Mouse (Mus musculus) megakaryocyte-erythroid progenitor cell, adult 5-6 weeks (primary cell): ENCODE measurements at regions not wholly inside any gene's neighbourhood (a gene's known extent, or its start where the extent isn't known, plus 50 kb on each side); places are given as distances from the start of the nearest gene placed in this dataset.
A peak's percentile ranks its signal among the peaks of the same experiment; 100 is the strongest.

Experiments
- ATAC-seq: replicated peaks from 2 replicates; pipeline ENCODE4 v1.8.0; 2016; ENCODE audit warnings: mild to moderate bottlenecking, inconsistent platforms; ENCODE audit not compliant: severe bottlenecking, poor library complexity, low FRiP score, low TSS enrichment

DNA sequence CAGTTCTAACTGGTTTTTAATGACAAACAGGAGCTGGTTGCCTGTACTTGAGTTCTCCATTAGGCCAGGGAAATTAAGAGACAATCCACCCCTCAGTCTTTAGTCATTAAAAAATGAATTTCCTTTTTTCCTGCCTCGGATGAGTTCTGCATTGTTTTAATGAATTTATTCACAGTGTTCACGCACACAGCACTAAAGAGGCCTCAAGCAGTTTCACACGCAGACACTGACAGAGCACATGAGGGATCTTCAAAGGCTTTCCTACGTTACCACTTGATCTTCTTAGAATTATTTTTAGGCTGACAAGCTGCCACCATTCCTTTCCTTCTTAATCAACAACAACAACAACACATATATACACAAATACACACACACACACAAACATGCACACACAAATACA is 101.3 kb upstream of the Sox5 start:
- no peak for ATAC-seq

DNA sequence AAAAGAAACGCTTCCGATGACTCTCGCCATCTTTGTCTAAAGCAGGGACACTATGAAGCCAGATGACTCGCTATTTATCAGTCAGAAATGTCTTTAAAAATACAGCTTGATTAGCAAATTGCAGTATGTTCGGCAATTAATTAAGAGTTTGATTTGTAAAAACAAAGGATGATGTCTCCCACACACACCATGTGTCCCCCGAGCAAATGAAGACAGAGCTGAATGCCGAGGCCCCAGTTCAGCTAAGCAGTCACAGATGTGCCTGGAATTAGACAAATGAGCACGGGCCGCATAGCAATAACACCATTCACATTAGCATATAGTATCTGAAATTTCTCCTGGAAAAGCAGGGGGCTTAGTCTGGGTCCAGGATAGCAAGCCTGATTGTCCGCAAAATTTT is 98.3 kb upstream of the Sox5 start:
- no peak for ATAC-seq

GRCm38 (mm10) chr6:144876758-144877157 is 95.0 kb upstream of the Sox5 start:
- ATAC-seq: no peak

- peak; percentile 77 for ATAC-seq
Observed at GRCm38 (mm10) chr6:144875862-144876261, 94.1 kb upstream of the Sox5 start.

DNA sequence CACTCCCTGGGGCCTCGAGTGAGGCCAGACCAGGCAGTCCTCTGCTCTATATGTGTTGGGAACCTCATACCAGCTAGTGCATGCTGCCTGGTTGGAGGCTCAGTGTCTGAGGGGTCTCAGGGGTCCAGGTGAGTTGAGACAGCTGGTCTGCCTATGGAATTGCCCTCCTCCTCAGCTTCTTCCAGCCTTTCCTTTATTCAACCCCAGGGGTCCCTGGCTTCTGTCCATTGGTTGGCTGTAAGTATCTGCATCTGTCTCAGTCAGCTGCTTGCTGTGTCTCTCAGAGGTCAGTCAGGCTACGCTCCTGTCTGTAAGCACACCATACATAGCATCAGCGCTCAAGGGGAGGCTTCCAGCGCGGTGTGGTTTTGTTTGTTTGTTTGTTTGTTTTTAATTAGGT is 92.5 kb upstream of the Sox5 start:
- ATAC-seq: no peak

DNA sequence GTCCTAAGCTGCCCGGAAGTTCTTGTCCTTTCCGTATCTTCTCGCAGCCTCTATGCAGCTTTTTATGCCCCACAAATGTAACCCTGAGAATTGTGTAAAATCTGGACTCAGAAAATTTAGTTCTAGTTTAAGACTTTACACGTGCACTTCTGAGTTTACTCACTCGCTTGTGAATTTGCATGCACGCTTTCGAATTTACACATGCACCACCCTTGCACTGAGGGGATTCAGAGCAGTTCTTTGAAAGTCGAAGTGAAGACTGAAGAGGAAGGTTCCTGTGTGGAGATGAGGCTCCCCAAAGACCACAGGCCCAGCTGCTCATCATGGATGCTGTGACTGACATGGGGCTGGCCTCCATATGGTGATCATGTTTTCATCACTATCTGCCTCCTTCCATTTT is 89.2 kb upstream of the Sox5 start:
- ATAC-seq: no peak

DNA sequence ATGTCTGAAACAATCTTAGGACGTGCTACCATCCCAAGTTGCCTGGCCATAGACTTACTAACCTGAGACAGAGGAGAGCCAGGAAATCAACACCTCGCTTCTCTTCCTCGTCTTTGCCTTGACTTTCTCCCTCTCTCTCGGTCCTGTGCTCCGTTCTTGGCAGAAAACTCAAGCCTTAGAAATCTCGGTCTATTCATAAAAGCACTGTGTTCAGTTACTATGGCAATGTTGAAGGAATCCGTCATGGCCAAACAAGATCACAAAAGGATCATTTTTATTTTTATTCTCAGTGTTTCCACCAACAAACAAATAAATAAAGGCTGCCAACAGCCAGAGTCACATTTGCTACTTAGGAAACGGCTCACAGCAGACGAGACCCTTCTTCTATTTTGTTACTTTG is 85.6 kb upstream of the Sox5 start:
- no peak for ATAC-seq

GRCm38 (mm10) chr6:144864026-144864425 is 82.2 kb upstream of the Sox5 start:
- 0 out of 2 replicates have a peak, but pooled peaks have one; percentile 19 for ATAC-seq

GRCm38 (mm10) chr6:144863430-144863994 is 81.7 kb upstream of the Sox5 start:
- ATAC-seq: peak; percentile 73

DNA sequence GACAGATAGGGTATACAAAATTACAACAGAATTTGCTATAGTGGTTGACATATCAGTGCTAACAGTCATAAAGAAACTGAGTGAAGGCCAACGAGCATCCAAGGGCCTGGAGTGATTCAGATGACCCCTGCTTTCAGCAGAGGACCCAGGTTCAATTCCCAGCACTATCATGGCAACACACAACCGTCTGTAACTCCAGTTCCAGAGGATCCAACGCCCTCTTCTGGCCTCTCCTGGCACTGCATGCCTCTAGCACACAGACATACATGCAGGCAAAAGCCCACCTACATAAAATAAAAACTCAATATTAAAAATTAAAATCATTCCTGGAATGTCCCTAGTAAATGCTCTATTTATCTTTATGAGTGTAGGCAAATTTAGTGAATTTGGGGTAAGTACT is 59.7 kb upstream of the Sox5 start:
- ATAC-seq: no peak

DNA sequence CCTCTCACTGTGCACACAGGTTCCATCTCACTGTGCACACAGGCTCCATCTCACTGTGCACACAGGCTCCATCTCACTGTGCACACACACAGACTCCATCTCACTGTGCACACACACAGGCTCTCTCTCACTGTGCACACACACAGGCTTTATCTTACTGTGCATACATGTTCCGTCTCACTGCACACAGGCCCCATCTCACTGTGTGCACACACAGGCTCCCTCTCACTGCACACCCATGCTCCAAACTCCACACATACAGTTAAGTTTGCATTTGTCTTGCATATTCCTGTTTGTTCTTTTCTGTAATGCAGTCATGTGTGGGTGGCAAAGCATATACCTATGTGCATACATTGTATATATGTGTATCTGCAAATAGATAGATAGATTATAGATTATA is 57.6 kb upstream of the Sox5 start:
- ATAC-seq: peak; percentile 69; the same call in 1 of the 2 replicates

DNA sequence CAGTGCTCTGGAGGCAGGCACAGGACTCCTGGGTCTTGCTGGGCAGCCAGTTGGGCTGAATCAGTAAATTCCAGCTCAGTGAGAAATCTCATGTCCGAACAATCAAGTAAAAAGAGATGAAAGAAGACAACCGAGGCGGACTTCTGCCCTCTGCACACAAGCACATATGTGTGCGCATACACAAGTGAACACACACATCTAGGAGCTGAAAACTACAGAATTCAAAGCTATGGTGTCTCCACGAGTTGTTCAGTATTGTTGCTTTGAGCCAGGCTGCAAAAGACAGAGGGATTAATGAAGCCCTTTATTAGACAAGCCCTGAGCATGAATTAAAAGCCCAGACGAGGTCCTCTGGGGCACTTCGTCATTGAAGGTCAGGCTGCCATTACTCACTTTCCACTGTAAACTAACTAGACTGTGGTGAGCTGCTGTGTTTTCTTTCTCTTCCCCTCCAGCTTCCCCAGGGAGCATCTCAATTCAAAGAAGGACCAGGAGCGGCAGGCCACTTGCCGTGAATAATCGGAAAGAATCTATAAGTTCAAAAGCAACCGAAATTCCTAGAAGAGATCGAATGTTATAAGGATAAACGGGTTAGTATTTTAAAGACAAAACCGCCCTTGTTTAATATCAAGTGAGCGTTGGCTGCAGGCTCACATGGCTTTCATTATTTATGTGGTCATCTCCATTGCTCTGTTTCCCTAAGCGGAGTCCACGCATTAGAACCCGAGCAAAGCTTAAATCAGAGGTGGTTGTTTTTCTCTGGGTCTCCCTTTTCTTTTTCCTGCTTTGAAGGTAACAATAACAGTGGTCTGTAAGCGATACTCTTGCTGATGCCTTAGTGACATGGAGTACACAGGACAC is 52.8 kb upstream of the Sox5 start:
- ATAC-seq: no peak
